Mouse (Mus musculus) midbrain, embryonic 11.5 days (tissue): ENCODE data around the gene St6galnac3. TPM values are rescaled to one million over a fixed set of nuclear protein-coding genes. Genes with fewer than 3 reads are reported as not detected.

Experiments used
- ATAC-seq: fragments of 200-750 bp; cut with Nextera tagmentation; 2 replicates; pipeline ENCODE4 v1.8.0; 2017; ENCODE audit warnings: moderate TSS enrichment, moderate library complexity; ENCODE audit not compliant: low FRiP score
- DNase-seq: peaks from one replicate; pipeline ENCODE4 v3.0.0; 2015; ENCODE audit warnings: low spot score; ENCODE audit errors: missing footprints
- H3K27ac ChIP-seq: fragments of 300-500 bp; sonication (generic); 2 replicates; pipeline ENCODE4 v1.5.1; 2014; ENCODE audit warnings: low read depth, low read length
- H3K27me3 ChIP-seq: fragments of 300-500 bp; sonication (generic); 2 replicates; pipeline ENCODE4 v1.6.1; 2014; ENCODE audit warnings: mild to moderate bottlenecking, low read length, moderate library complexity, mixed read lengths; ENCODE audit not compliant: control insufficient read depth, insufficient read depth
- H3K36me3 ChIP-seq: fragments of 300-500 bp; sonication (generic); 2 replicates; pipeline ENCODE4 v1.6.1; 2014; ENCODE audit warnings: mild to moderate bottlenecking, low read length, moderate library complexity, mixed read lengths; ENCODE audit not compliant: control insufficient read depth, insufficient read depth
- H3K4me1 ChIP-seq: fragments of 300-500 bp; sonication (generic); 2 replicates; pipeline ENCODE4 v1.6.1; 2014; ENCODE audit warnings: low read length; ENCODE audit not compliant: control insufficient read depth, insufficient read depth
- H3K4me2 ChIP-seq: fragments of 300-500 bp; sonication (generic); 2 replicates; pipeline ENCODE4 v1.6.1; 2014; ENCODE audit warnings: mild to moderate bottlenecking, moderate library complexity
- H3K4me3 ChIP-seq: fragments of 300-500 bp; sonication (generic); 2 replicates; pipeline ENCODE4 v1.5.1; 2014; ENCODE audit warnings: low read depth, low read length
- H3K9ac ChIP-seq: fragments of 300-500 bp; sonication (generic); 2 replicates; pipeline ENCODE4 v1.6.1; 2014; ENCODE audit warnings: low read length
- H3K9me3 ChIP-seq: fragments of 300-500 bp; sonication (generic); 2 replicates; pipeline ENCODE4 v1.6.1; 2016; ENCODE audit warnings: low read length; ENCODE audit not compliant: control insufficient read depth
- WGBS: fragments of 180-500 bp; shearing (Covaris S2); extraction: QIAGEN DNeasy Blood & Tissue Kit; methylation state at CpG from one replicate; pipeline ENCODE4 v1.1.7; 2014; 5-methylcytosine and 5-hydroxymethylcytosine counted together
- polyA plus RNA-seq: library from polyadenylated mRNA; unstranded; fragments of >200 nt; fragmentation: Nextera tagmentation; extraction: Ambion mirVana; gene quantifications from 2 replicates; pipeline ENCODE4 v1.2.1, GENCODE M21; 2014

Gene St6galnac3
- polyA plus RNA-seq, 1 experiment from 2014 or later = 35.7 TPM

- H3K4me3 ChIP-seq = no peak overlapping the region
- no peak overlapping the region for H3K4me2 ChIP-seq
- WGBS = 71% methylated on average over 6 of the region's 6 CpGs
- H3K27ac ChIP-seq = no peak overlapping the region
- no peak overlapping the region for H3K9ac ChIP-seq
- DNase-seq (no peak), ATAC-seq (no peak)
- no peaks in the 10 kb centered on the region for H3K36me3 ChIP-seq
- no peaks in the 10 kb centered on the region for H3K27me3 ChIP-seq
- no peaks in the 10 kb centered on the region for H3K9me3 ChIP-seq
- H3K4me1 ChIP-seq = no peaks in the 10 kb centered on the region; the same call in 1 of the 2 replicates
These were observed 17.3 kb downstream of the St6galnac3 start for GRCm38 (mm10) chr3:153707687-153708086.

- Histone ChIP-seq H3K9me3 (no peaks in the 10 kb centered on the region), H3K9ac (no peak overlapping the region), H3K4me3 (no peak overlapping the region), H3K4me1 (peaks cover 6% of the 10 kb centered on the region; the same call in 1 of the 2 replicates), H3K27me3 (no peaks in the 10 kb centered on the region), H3K27ac (no peak overlapping the region), H3K36me3 (no peaks in the 10 kb centered on the region), H3K4me2 (no peak overlapping the region)
- no peak for DNase-seq
- 79% methylated on average over 1 of the region's 1 CpGs for WGBS
- no peak for ATAC-seq
These were observed 18.1 kb downstream of the St6galnac3 start for GRCm38 (mm10) chr3:153706901-153707300.

- Histone ChIP-seq H3K4me3 (no peak overlapping the region), H3K9ac (no peak overlapping the region), H3K27ac (no peak overlapping the region), H3K4me1 (peaks cover 9% of the 10 kb centered on the region), H3K9me3 (no peaks in the 10 kb centered on the region), H3K36me3 (no peaks in the 10 kb centered on the region), H3K27me3 (no peaks in the 10 kb centered on the region), H3K4me2 (no peak overlapping the region)
- DNase-seq (no peak), ATAC-seq (no peak)
- WGBS = 55% methylated on average over 15 of the region's 15 CpGs
These were observed 22.9 kb downstream of the St6galnac3 start for GRCm38 (mm10) chr3:153701752-153702740.

GRCm38 (mm10) chr3:153701172-153701571 is 23.8 kb downstream of the St6galnac3 start:
- Histone ChIP-seq H3K9ac (no peak overlapping the region), H3K4me3 (no peak overlapping the region), H3K36me3 (no peaks in the 10 kb centered on the region), H3K27me3 (no peaks in the 10 kb centered on the region), H3K4me1 (peaks cover 9% of the 10 kb centered on the region), H3K9me3 (no peaks in the 10 kb centered on the region), H3K4me2 (no peak overlapping the region), H3K27ac (no peak overlapping the region)
- 78% methylated on average over 7 of the region's 7 CpGs for WGBS
- ATAC-seq = no peak
- no peak for DNase-seq

GRCm38 (mm10) chr3:153699086-153699485 is 25.9 kb downstream of the St6galnac3 start:
- H3K9me3 ChIP-seq = no peaks in the 10 kb centered on the region
- H3K27me3 ChIP-seq = no peaks in the 10 kb centered on the region
- H3K4me2 ChIP-seq = no peak overlapping the region
- ATAC-seq (no peak), DNase-seq (no peak)
- H3K27ac ChIP-seq = no peak overlapping the region
- H3K36me3 ChIP-seq = no peaks in the 10 kb centered on the region
- H3K4me3 ChIP-seq = no peak overlapping the region
- peaks cover 9% of the 10 kb centered on the region for H3K4me1 ChIP-seq
- WGBS = 95% methylated on average over 8 of the region's 8 CpGs
- H3K9ac ChIP-seq = no peak overlapping the region

GRCm38 (mm10) chr3:153692978-153693377 is 32.0 kb downstream of the St6galnac3 start:
- Histone ChIP-seq H3K9ac (no peak overlapping the region), H3K4me1 (peaks cover 4% of the 10 kb centered on the region), H3K4me3 (no peak overlapping the region), H3K36me3 (no peaks in the 10 kb centered on the region), H3K4me2 (no peak overlapping the region), H3K27me3 (no peaks in the 10 kb centered on the region), H3K9me3 (no peaks in the 10 kb centered on the region), H3K27ac (no peak overlapping the region)
- 78% methylated on average over 7 of the region's 7 CpGs for WGBS
- no peak for DNase-seq
- ATAC-seq = no peak

GRCm38 (mm10) chr3:153692206-153692813 is 32.7 kb downstream of the St6galnac3 start:
- DNase-seq (no peak), ATAC-seq (no peak)
- H3K4me2 ChIP-seq = no peak overlapping the region
- H3K27ac ChIP-seq = no peak overlapping the region
- 79% methylated on average over 11 of the region's 11 CpGs for WGBS
- no peak overlapping the region for H3K4me3 ChIP-seq
- H3K4me1 ChIP-seq = peaks cover 1% of the 10 kb centered on the region
- no peaks in the 10 kb centered on the region for H3K27me3 ChIP-seq
- H3K9ac ChIP-seq = no peak overlapping the region
- H3K9me3 ChIP-seq = no peaks in the 10 kb centered on the region
- no peaks in the 10 kb centered on the region for H3K36me3 ChIP-seq

- no peaks in the 10 kb centered on the region for H3K36me3 ChIP-seq
- H3K4me1 ChIP-seq = no peaks in the 10 kb centered on the region
- H3K9ac ChIP-seq = no peak overlapping the region
- H3K4me3 ChIP-seq = no peak overlapping the region
- no peak for ATAC-seq
- WGBS = 55% methylated on average over 4 of the region's 4 CpGs
- no peaks in the 10 kb centered on the region for H3K27me3 ChIP-seq
- H3K9me3 ChIP-seq = no peaks in the 10 kb centered on the region
- H3K4me2 ChIP-seq = no peak overlapping the region
- no peak overlapping the region for H3K27ac ChIP-seq
- DNase-seq = no peak
These were observed 33.4 kb downstream of the St6galnac3 start for GRCm38 (mm10) chr3:153691537-153691936.

GRCm38 (mm10) chr3:153690553-153690952 is 34.4 kb downstream of the St6galnac3 start:
- 78% methylated on average over 2 of the region's 2 CpGs for WGBS
- Histone ChIP-seq H3K36me3 (no peaks in the 10 kb centered on the region), H3K27ac (no peak overlapping the region), H3K9me3 (no peaks in the 10 kb centered on the region), H3K4me3 (no peak overlapping the region), H3K4me1 (no peaks in the 10 kb centered on the region), H3K27me3 (no peaks in the 10 kb centered on the region), H3K9ac (no peak overlapping the region), H3K4me2 (no peak overlapping the region)
- no peak for DNase-seq
- ATAC-seq = no peak
